Mouse (Mus musculus): Measurements from ENCODE around the gene Asprv1. TPM values are rescaled to one million over a fixed set of nuclear protein-coding genes. Genes with fewer than 3 reads are reported as not detected.

The Asprv1 gene
- polyA plus RNA-seq, 1 experiment from 2014 or later: 4.6 TPM

DNA sequence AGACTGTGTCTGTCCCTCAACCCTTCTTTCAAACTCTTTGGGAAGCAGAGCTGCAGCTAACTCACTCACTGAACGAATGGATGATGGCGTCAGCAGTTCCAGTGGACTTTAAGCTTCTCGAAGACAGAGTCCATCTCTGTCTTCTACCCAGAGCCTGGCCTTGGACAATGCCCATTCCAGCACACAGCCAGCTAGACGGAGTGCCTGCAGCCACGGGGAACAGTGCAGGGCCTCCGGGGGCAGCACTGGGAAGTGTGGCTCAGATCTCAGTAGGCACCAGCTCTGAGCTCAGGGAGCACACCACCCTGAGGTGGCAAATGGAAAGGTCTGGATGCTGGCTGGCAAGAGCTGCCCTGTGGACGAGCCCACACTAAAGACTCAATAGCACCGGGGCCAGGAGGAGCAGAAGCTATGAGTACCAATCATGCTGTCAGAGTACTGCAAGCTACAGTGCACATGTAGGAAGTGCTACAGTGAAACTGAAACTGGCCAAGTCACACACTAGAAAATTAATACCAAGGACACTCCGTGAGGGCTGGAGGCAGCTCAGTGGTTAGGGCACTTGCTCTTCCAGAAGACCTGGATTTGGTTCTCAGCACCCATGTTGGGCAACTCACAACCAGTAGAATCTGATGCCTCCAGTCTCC lies 26.4 kb downstream of the Asprv1 start:
- Histone ChIP-seq H3K4me1 (ENCODE audit: insufficient read depth, low read depth, low read length) (no peaks in the 10 kb centered on the region), H3K27me3 (replicated peaks; ENCODE audit: insufficient read depth, low read length) (no peaks in the 10 kb centered on the region), H3K9me3 (ENCODE audit: low read length) (no peaks in the 10 kb centered on the region), H3K9ac (replicated peaks; ENCODE audit: low read depth) (no peak overlapping the region), H3K27ac (ENCODE audit: low read length) (no peak overlapping the region), H3K4me3 (ENCODE audit: low read depth, low read length) (no peak overlapping the region), H3K36me3 (ENCODE audit: insufficient read depth, low read length) (peaks cover 27% of the 10 kb centered on the region), H3K4me2 (replicated peaks; ENCODE audit: low read depth, low read length) (no peak overlapping the region)
- no peak for TF ChIP-seq EP300 (IDR thresholded peaks at IDR 0.05)
- peak; percentile 44 for TF ChIP-seq CTCF (IDR thresholded peaks at IDR 0.05)
- no peak for ATAC-seq
- no peak for DNase-seq (ENCODE audit: low spot score)
- 77% methylated on average over 9 of the region's 9 CpGs for WGBS

DNA sequence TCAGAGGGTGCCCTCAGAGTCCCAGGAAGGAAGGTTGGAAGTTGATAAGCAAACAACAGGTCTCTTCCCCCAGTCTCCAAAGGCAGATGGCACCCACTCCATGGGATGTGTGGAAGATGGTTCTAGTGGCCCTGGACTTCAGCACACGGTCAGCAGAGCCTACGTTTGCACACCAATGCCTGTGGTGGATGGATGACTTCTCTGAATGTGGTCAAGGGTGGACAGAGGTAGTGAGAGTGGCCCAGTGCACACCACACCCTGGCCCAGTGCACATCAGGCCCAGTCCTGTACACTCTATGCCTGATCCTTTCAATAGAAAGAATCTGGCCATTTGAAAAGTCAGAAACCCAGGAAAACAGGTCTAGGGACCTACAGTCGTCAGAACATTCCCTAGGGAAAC lies 30.5 kb downstream of the Asprv1 start:
- H3K4me1 ChIP-seq (ENCODE audit: insufficient read depth, low read depth, low read length): no peaks in the 10 kb centered on the region
- DNase-seq (ENCODE audit: low spot score) (no peak), ATAC-seq (no peak)
- H3K27me3 ChIP-seq (replicated peaks; ENCODE audit: insufficient read depth, low read length): no peaks in the 10 kb centered on the region
- WGBS: 81% methylated on average over 3 of the region's 3 CpGs
- no peaks in the 10 kb centered on the region for H3K9me3 ChIP-seq (ENCODE audit: low read length)
- H3K36me3 ChIP-seq (ENCODE audit: insufficient read depth, low read length): peaks cover 25% of the 10 kb centered on the region
- TF ChIP-seq CTCF (IDR thresholded peaks at IDR 0.05): no peak
- no peak overlapping the region for H3K4me2 ChIP-seq (replicated peaks; ENCODE audit: low read depth, low read length)
- H3K9ac ChIP-seq (replicated peaks; ENCODE audit: low read depth): no peak overlapping the region
- H3K27ac ChIP-seq (ENCODE audit: low read length): no peak overlapping the region
- no peak overlapping the region for H3K4me3 ChIP-seq (ENCODE audit: low read depth, low read length)

DNA sequence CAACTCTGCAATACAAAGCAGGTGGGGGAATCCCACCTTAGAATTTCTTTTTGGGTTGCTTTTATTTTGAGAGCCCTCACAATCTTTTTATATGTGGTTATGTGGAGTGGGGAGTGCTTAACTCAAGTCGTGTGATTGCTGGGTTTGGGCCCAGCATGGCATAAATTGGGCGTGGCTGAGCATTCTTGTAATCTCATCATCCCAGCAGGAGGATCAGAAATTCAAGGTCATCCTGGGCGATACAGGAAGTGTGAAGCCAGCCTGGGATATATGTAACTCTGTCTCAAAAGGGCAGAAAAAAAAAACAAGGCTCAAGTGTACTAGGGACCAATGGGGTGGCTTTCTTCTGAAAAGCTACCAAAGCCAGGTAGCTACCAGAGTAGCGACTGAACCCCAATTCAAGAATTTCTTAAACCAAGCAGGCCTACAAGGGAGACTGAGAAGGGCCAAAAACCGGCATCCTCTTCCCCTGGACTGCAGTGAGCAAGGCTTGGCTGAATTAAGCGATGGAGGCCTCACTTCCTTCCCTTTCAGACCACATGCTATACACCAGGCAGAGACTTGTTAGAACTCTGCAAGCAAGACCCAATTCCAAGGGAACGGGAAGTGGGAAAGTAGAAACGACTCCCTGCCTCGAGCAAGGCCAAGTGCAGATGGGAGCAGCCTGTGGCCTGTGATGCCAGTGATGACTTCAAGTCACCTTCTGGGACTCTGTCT lies 32.4 kb downstream of the Asprv1 start:
- WGBS: 61% methylated on average over 9 of the region's 9 CpGs
- no peak overlapping the region for H3K9ac ChIP-seq (replicated peaks; ENCODE audit: low read depth)
- peaks cover 35% of the 10 kb centered on the region for H3K36me3 ChIP-seq (ENCODE audit: insufficient read depth, low read length)
- H3K27ac ChIP-seq (ENCODE audit: low read length): no peak overlapping the region
- ATAC-seq: 0 out of 2 replicates have a peak, but pooled peaks have one; percentile 14
- no peaks in the 10 kb centered on the region for H3K4me1 ChIP-seq (ENCODE audit: insufficient read depth, low read depth, low read length)
- no peaks in the 10 kb centered on the region for H3K9me3 ChIP-seq (ENCODE audit: low read length)
- no peak overlapping the region for H3K4me2 ChIP-seq (replicated peaks; ENCODE audit: low read depth, low read length)
- no peak overlapping the region for H3K4me3 ChIP-seq (ENCODE audit: low read depth, low read length)
- no peak for TF ChIP-seq CTCF (IDR thresholded peaks at IDR 0.05)
- no peak for TF ChIP-seq EP300 (IDR thresholded peaks at IDR 0.05)
- H3K27me3 ChIP-seq (replicated peaks; ENCODE audit: insufficient read depth, low read length): no peaks in the 10 kb centered on the region
- DNase-seq (ENCODE audit: low spot score): no peak

DNA sequence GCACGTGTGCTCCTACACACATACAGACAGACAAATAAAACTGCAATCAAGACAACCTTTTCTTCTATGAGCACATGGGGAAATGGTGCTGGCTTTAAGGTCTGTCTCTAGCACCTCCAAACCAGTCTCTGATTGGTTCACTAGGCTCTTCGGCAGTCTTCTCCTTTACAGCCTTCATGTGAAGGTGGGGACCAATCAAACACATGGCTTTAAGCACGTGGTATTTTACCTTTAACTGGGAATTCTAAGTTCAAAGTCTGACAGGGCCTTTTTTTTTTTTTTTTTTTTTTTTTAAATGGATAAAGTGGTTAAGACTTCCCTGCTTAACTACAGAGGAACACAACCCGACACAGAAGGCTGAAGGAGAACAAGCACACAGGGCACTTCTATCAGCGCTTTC lies 37.1 kb downstream of the Asprv1 start:
- Histone ChIP-seq H3K4me2 (replicated peaks; ENCODE audit: low read depth, low read length) (no peak overlapping the region), H3K36me3 (ENCODE audit: insufficient read depth, low read length) (peaks cover 23% of the 10 kb centered on the region; the same call in 1 of the 2 replicates), H3K27me3 (replicated peaks; ENCODE audit: insufficient read depth, low read length) (no peaks in the 10 kb centered on the region), H3K9me3 (ENCODE audit: low read length) (no peaks in the 10 kb centered on the region), H3K4me1 (ENCODE audit: insufficient read depth, low read depth, low read length) (peaks cover 12% of the 10 kb centered on the region; the same call in 1 of the 2 replicates), H3K9ac (replicated peaks; ENCODE audit: low read depth) (no peak overlapping the region), H3K4me3 (ENCODE audit: low read depth, low read length) (no peak overlapping the region), H3K27ac (ENCODE audit: low read length) (no peak overlapping the region)
- WGBS: 76% methylated on average over 5 of the region's 5 CpGs
- TF ChIP-seq CTCF (IDR thresholded peaks at IDR 0.05): no peak
- TF ChIP-seq EP300 (IDR thresholded peaks at IDR 0.05): no peak
- ATAC-seq (no peak), DNase-seq (ENCODE audit: low spot score) (no peak)

DNA sequence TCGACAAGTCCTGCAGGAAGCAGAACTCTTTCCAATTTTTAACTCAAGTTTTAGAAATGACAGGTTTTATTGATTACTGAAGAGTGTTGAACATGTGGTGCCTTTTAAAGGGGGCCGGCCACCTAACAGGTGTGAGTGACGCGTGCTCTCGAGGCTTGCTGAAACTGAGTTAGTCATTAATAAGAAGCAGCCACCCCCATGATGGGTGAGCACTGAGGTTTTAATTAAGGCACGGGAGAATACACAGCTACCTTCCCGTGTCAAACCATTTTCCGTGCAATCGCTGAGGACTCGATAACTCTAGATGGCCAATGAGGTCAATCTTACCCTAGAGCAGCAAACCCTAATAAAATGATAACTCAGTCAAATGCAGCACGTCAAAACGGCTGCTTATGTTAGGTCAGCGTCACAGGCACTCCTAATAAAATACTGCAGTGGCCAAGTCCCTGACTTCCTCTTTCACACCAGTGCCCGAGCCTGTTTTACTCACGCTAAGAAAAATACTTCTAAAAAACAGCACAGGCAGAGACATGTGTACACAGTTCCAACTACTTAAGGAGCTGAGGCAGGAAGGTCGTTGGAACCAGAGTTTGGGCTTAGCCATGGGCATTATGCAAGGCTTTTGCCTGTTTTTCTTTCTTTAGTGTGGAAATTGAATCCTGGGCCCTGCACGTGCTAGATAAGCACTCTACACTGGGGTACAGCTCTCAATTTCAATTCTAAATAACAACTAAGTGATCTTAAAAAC lies 37.8 kb downstream of the Asprv1 start:
- 72% methylated on average over 17 of the region's 17 CpGs for WGBS
- ATAC-seq: no peak
- Histone ChIP-seq H3K9ac (replicated peaks; ENCODE audit: low read depth) (no peak overlapping the region), H3K9me3 (ENCODE audit: low read length) (no peaks in the 10 kb centered on the region), H3K4me1 (ENCODE audit: insufficient read depth, low read depth, low read length) (peaks cover 12% of the 10 kb centered on the region; the same call in 1 of the 2 replicates), H3K4me2 (replicated peaks; ENCODE audit: low read depth, low read length) (no peak overlapping the region), H3K27ac (ENCODE audit: low read length) (no peak overlapping the region), H3K27me3 (replicated peaks; ENCODE audit: insufficient read depth, low read length) (no peaks in the 10 kb centered on the region), H3K4me3 (ENCODE audit: low read depth, low read length) (no peak overlapping the region), H3K36me3 (ENCODE audit: insufficient read depth, low read length) (peaks cover 23% of the 10 kb centered on the region; the same call in 1 of the 2 replicates)
- TF ChIP-seq EP300 (IDR thresholded peaks at IDR 0.05) (no peak), CTCF (IDR thresholded peaks at IDR 0.05) (no peak)
- DNase-seq (ENCODE audit: low spot score): peak; percentile 29

DNA sequence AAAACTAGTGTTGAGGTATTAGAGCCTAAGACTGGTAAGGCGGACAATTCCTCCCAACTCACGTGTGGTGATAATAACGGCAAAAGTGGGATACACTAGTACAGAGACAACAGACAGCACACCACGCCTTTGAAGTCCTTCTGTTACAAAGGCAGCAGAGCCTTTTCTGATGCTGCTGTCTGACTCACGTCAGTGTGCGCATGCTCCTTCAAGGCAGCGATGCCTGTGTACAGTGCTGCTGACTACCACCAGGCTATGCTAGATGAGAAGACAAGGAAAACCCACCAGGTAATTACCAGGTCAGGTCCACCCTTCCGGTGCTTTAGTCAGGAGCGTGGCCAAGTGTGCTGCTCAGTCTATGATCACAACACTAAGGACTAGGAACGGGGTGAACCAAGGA lies 39.1 kb downstream of the Asprv1 start:
- TF ChIP-seq EP300 (IDR thresholded peaks at IDR 0.05) (no peak), CTCF (IDR thresholded peaks at IDR 0.05) (no peak)
- Histone ChIP-seq H3K9ac (replicated peaks; ENCODE audit: low read depth) (no peak overlapping the region), H3K9me3 (ENCODE audit: low read length) (no peaks in the 10 kb centered on the region), H3K36me3 (ENCODE audit: insufficient read depth, low read length) (peaks cover 21% of the 10 kb centered on the region), H3K4me3 (ENCODE audit: low read depth, low read length) (peak overlapping the region; percentile 99; the same call in 1 of the 2 replicates), H3K4me2 (replicated peaks; ENCODE audit: low read depth, low read length) (peak overlapping the region; percentile 95), H3K27me3 (replicated peaks; ENCODE audit: insufficient read depth, low read length) (no peaks in the 10 kb centered on the region), H3K27ac (ENCODE audit: low read length) (no peak overlapping the region), H3K4me1 (ENCODE audit: insufficient read depth, low read depth, low read length) (peaks cover 12% of the 10 kb centered on the region; the same call in 1 of the 2 replicates)
- DNase-seq (ENCODE audit: low spot score): no peak
- 92% methylated on average over 10 of the region's 10 CpGs for WGBS
- no peak for ATAC-seq

Measured in lung, postnatal 0 days (tissue).